Mouse (Mus musculus): ENCODE data around the gene Gpr1. TPM values are rescaled to one million over a fixed set of nuclear protein-coding genes. Genes with fewer than 3 reads are reported as not detected.

Gene Gpr1
- not detected for polyA plus RNA-seq (2017; shearing (Covaris generic))

GRCm38 (mm10) chr1:63214271-63214558 lies at the start of gene Gpr1:
Gene Gpr1 (minus strand): TSS chr1:63214543.

GRCm38 (mm10) chr1:63176604-63177421 lies 37.5 kb downstream of the Gpr1 start, which contains the start of the genes Eef1b2 and Ndufs1:
Gene Eef1b2 (plus strand): TSS chr1:63176825.
Gene Ndufs1 (minus strand): TSS chr1:63176833.

Other genes with a start within 250 kb of the Gpr1 start
- 22.1 TPM for gene Ino80d, start 99.9 kb downstream of the Gpr1 start, polyA plus RNA-seq (2017; shearing (Covaris generic))
- gene Eef1b2, start 37.7 kb downstream of the Gpr1 start, polyA plus RNA-seq (2017; shearing (Covaris generic)) = 411 TPM
- 112 TPM for gene Ndufs1, start 37.7 kb downstream of the Gpr1 start, polyA plus RNA-seq (2017; shearing (Covaris generic))
- gene Zdbf2, start 58.7 kb upstream of the Gpr1 start, polyA plus RNA-seq (2017; shearing (Covaris generic)) = 0.01 TPM
- gene Adam23, start 231.3 kb upstream of the Gpr1 start, polyA plus RNA-seq (2017; shearing (Covaris generic)) = 0.16 TPM